Mouse (Mus musculus): ENCODE results near the gene Dnmt3b.

- TF ChIP-seq RCOR1 (IDR thresholded peaks at IDR 0.05; ENCODE audit: low read depth, low read length) (peak; percentile 58), CTCF (IDR thresholded peaks at IDR 0.05 in 2 of 3, conservative IDR thresholded peaks at IDR 0.05 in 1 of 3; ENCODE audit: control insufficient read depth in 1 of 3, insufficient read depth in 1 of 3, low read depth in 2 of 3, low read length in 3 of 3, poor library complexity in 1 of 3, severe bottlenecking in 1 of 3) (no peak), TAL1 (IDR thresholded peaks at IDR 0.05; ENCODE audit: low read length) (peak; percentile 91), POLR2A (IDR thresholded peaks at IDR 0.05; ENCODE audit: control insufficient read depth in 1 of 2, insufficient read depth in 1 of 2, low read depth in 1 of 2, low read length in 2 of 2, poor library complexity in 1 of 2) (peak in 1 of 2 experiments; percentile 48; a peak in 1 of 4 replicates), EP300 (IDR thresholded peaks at IDR 0.05; ENCODE audit: low read depth in 1 of 2, low read length in 2 of 2) (peak; percentile 88 to 93), MXI1 (IDR thresholded peaks at IDR 0.05; ENCODE audit: low read depth, low read length) (peak; percentile 58; the same call in 1 of the 2 replicates), ZC3H11A (IDR thresholded peaks at IDR 0.05; ENCODE audit: low read depth, low read length) (no peak)
Observed at GRCm38 (mm10) chr2:153607870-153608515, 41.3 kb upstream of the Dnmt3b start.

Measured in MEL (cell line).